Mouse (Mus musculus) ES-Bruce4 (cell line): ENCODE measurements around the gene Gtf2i. TPM values are rescaled to one million over a fixed set of nuclear protein-coding genes. Genes with fewer than 3 reads are reported as not detected.

Experiments
- H3K27ac ChIP-seq: 2 replicates; pipeline ENCODE4 v1.5.1; 2012; ENCODE audit warnings: low read length, inconsistent platforms; ENCODE audit not compliant: insufficient read depth
- H3K27me3 ChIP-seq: 2 replicates; pipeline ENCODE4 v1.6.1; 2012; ENCODE audit warnings: mild to moderate bottlenecking, low read length, inconsistent platforms; ENCODE audit not compliant: control insufficient read depth, poor library complexity, insufficient read depth, severe bottlenecking
- H3K36me3 ChIP-seq: 2 replicates; pipeline ENCODE4 v1.6.1; 2012; ENCODE audit warnings: inconsistent platforms, mild to moderate bottlenecking, low read length, moderate library complexity; ENCODE audit not compliant: control insufficient read depth, poor library complexity, insufficient read depth, severe bottlenecking
- H3K4me1 ChIP-seq: one replicate; pipeline ENCODE4 v1.8.1; 2011; ENCODE audit warnings: low read length; ENCODE audit not compliant: control insufficient read depth, insufficient read depth
- H3K4me3 ChIP-seq: 2 replicates; pipeline ENCODE4 v1.5.1; 2011; ENCODE audit warnings: low read depth, mild to moderate bottlenecking, low read length
- H3K9ac ChIP-seq: 2 replicates; pipeline ENCODE4 v1.6.1; 2012; ENCODE audit warnings: low read depth, mild to moderate bottlenecking, inconsistent platforms; ENCODE audit not compliant: poor library complexity, severe bottlenecking
- H3K9me3 ChIP-seq: replicated peaks from 2 replicates; pipeline ENCODE4 v1.6.1; 2012; ENCODE audit warnings: mild to moderate bottlenecking, low read length, inconsistent platforms; ENCODE audit not compliant: control insufficient read depth, poor library complexity, insufficient read depth, severe bottlenecking
- CTCF ChIP-seq: IDR thresholded peaks from one replicate; pipeline ENCODE4 v1.8.1; 2011; ENCODE audit warnings: low read depth, low read length
- EP300 ChIP-seq: IDR thresholded peaks from 2 replicates; pipeline ENCODE4 v1.6.1; 2011; ENCODE audit warnings: low read depth, low read length; ENCODE audit not compliant: insufficient read depth
- POLR2A ChIP-seq: IDR thresholded peaks from one replicate; pipeline ENCODE4 v1.8.1; 2011; ENCODE audit warnings: low read length; ENCODE audit not compliant: insufficient read depth
- polyA plus RNA-seq: library from polyadenylated mRNA; stranded (reverse); fragments of >200 nt; gene quantifications from 2 replicates; pipeline ENCODE4 v1.2.4, GENCODE M21; 2011; ENCODE audit warnings: low read depth; ENCODE audit not compliant: missing spikeins, insufficient read depth, insufficient read length

Gene Gtf2i
- polyA plus RNA-seq, 1 experiment, result 242 TPM

DNA sequence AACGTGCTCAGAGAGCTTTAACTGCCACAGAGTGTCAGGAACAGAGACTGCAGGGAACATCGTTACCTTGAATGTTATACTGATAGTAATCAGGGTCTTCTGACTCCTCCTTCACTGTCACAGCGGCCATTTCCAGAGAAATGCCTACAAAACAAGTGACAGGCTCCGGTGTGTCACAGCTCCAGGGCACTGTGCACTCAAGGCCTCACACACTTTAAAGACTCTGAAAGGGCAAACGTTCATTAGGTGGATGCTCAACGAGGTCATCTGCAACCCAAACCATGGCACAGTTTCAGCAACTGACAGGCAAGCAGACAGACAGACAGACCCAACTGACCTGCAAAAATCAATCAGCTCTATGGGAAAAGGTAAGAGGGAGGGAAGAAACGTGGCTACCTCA is 35.2 kb downstream of the Gtf2i start:
- no peaks in the 10 kb centered on the region for H3K9me3 ChIP-seq
- peaks cover 7% of the 10 kb centered on the region for H3K36me3 ChIP-seq
- no peaks in the 10 kb centered on the region for H3K27me3 ChIP-seq
- TF ChIP-seq POLR2A, result no peak
- TF ChIP-seq EP300, result no peak
- no peak for TF ChIP-seq CTCF
- no peak overlapping the region for H3K4me3 ChIP-seq
- 0 out of 2 replicates have a peak overlapping the region, but pooled peaks have one; percentile 16 for H3K27ac ChIP-seq
- H3K4me1 ChIP-seq, result peaks cover 6% of the 10 kb centered on the region
- H3K9ac ChIP-seq, result no peak overlapping the region

- Histone ChIP-seq H3K36me3 (peaks cover 10% of the 10 kb centered on the region), H3K4me3 (no peak overlapping the region), H3K27me3 (no peaks in the 10 kb centered on the region), H3K4me1 (peaks cover 6% of the 10 kb centered on the region), H3K9ac (no peak overlapping the region), H3K9me3 (no peaks in the 10 kb centered on the region), H3K27ac (peak overlapping the region; percentile 78)
- no peak for TF ChIP-seq CTCF
- 0 out of 2 replicates have a peak, but pooled peaks have one; percentile 22 for TF ChIP-seq EP300
- TF ChIP-seq POLR2A, result no peak
Observed at GRCm38 (mm10) chr5:134277109-134277508, 37.5 kb downstream of the Gtf2i start.

GRCm38 (mm10) chr5:134275556-134275955 is 39.0 kb downstream of the Gtf2i start:
- Histone ChIP-seq H3K4me1 (peaks cover 6% of the 10 kb centered on the region), H3K9ac (no peak overlapping the region), H3K27me3 (no peaks in the 10 kb centered on the region), H3K9me3 (no peaks in the 10 kb centered on the region), H3K4me3 (no peak overlapping the region), H3K27ac (no peak overlapping the region), H3K36me3 (peaks cover 10% of the 10 kb centered on the region)
- TF ChIP-seq EP300 (no peak), CTCF (no peak), POLR2A (no peak)

- H3K36me3 ChIP-seq, result peaks cover 10% of the 10 kb centered on the region
- no peak overlapping the region for H3K9ac ChIP-seq
- no peaks in the 10 kb centered on the region for H3K9me3 ChIP-seq
- TF ChIP-seq CTCF (no peak), POLR2A (no peak), EP300 (no peak)
- H3K27ac ChIP-seq, result no peak overlapping the region
- H3K4me3 ChIP-seq, result no peak overlapping the region
- no peaks in the 10 kb centered on the region for H3K27me3 ChIP-seq
- peaks cover 6% of the 10 kb centered on the region for H3K4me1 ChIP-seq
Observed at GRCm38 (mm10) chr5:134275021-134275420, 39.5 kb downstream of the Gtf2i start.

- Histone ChIP-seq H3K36me3 (peaks cover 7% of the 10 kb centered on the region), H3K4me1 (peaks cover 6% of the 10 kb centered on the region), H3K27ac (no peak overlapping the region), H3K9ac (no peak overlapping the region), H3K4me3 (no peak overlapping the region), H3K9me3 (no peaks in the 10 kb centered on the region), H3K27me3 (no peaks in the 10 kb centered on the region)
- TF ChIP-seq EP300 (no peak), CTCF (no peak), POLR2A (no peak)
Observed at GRCm38 (mm10) chr5:134273761-134274160, 40.8 kb downstream of the Gtf2i start.

GRCm38 (mm10) chr5:134272761-134273160 is 41.8 kb downstream of the Gtf2i start:
- Histone ChIP-seq H3K9me3 (no peaks in the 10 kb centered on the region), H3K9ac (no peak overlapping the region), H3K27ac (no peak overlapping the region), H3K4me1 (peaks cover 3% of the 10 kb centered on the region), H3K27me3 (no peaks in the 10 kb centered on the region), H3K4me3 (no peak overlapping the region), H3K36me3 (peaks cover 7% of the 10 kb centered on the region)
- TF ChIP-seq CTCF (no peak), EP300 (no peak), POLR2A (no peak)
